In the genomic region with DNA sequence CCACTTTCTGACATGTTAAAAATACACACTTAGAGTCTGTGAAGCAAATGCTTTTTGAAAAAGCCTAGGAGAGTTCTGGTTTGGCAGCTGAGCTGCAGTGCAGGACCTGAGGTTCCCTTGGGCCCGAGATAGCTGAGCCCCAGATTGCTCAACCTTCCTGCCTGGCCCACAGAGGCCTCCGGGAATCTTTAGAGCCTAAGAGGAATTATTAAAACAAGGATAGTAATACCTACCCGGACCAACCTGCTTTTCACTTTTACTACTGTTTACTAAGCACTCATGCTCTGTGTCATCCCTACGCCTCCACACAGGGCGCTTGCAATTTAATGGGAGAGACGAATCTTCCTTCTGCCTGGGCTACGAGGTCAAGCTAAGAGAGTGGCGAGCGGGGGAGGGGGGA, we compare ENCODE assay signal across 20 mouse cellular contexts.
DNase-seq lines count a peak whose midpoint lies in the region; ATAC-seq lines count a peak whose summit lies in the region.
"Had no signal": no experiment of that assay in that cellular context is flagged by ENCODE, and none has a peak within 500 bp of the region (broad histone marks: within the 10 kb centered on the region; RNA-seq: fewer than 3 reads in every experiment).

No protein-coding gene starts in this region.

- ATAC-seq in erythroblast, adult 5-6 weeks (replicated peaks; ENCODE audit: low FRiP score, poor library complexity, severe bottlenecking): no peak
- ATAC-seq: CD4-positive, CD25-positive, alpha-beta regulatory T cell, adult 4 months; liver, embryonic 12.5 days; midbrain, embryonic 16.5 days; Patski had no signal

- intact Hi-C loops in heart, postnatal 36 days (cut with DNase I): no loop called here

- DNase-seq in heart, adult 11 months: peak; percentile 86
- no peak for DNase-seq in heart, postnatal 36 days
- DNase-seq in lung, postnatal 25 days (ENCODE audit: low spot score): peak; percentile 16
- DNase-seq in lung, postnatal 10 days: no peak
- peak; percentile 33 for DNase-seq in adipocyte (ENCODE audit: low spot score)
- no peak for DNase-seq in right cerebral cortex, postnatal 10 days (ENCODE audit: low spot score in 2 of 2)
- DNase-seq: cerebellum, adult 11 months; cerebellum, adult 9-11 months; gastrocnemius, adult 2 months; heart, postnatal 14 days; kidney, adult 18-20 months; kidney, postnatal 10 days; lung, adult 18-20 months; right cerebral cortex, postnatal 4 days; thymus, postnatal 14 days had no signal

Comparison
In these comparisons a context has a peak if more than half of its experiments do, and no peak if none do; other contexts are left out.
1. DNase-seq: peak in heart, adult 11 months (single experiment), lung, postnatal 25 days (single experiment) and adipocyte (single experiment); none in heart, postnatal 36 days (0 of 2), lung, postnatal 10 days (single experiment) and right cerebral cortex, postnatal 10 days (0 of 2).